Mouse (Mus musculus) liver, embryonic 16.5 days (tissue): Measurements from ENCODE around the gene Olfr345. TPM values are rescaled to one million over a fixed set of nuclear protein-coding genes. Genes with fewer than 3 reads are reported as not detected.

Experiments
- ATAC-seq: fragments of 200-750 bp; cut with Nextera tagmentation; 2 replicates; pipeline ENCODE4 v1.8.0; 2017; ENCODE audit warnings: low read depth, mild to moderate bottlenecking, moderate number of reproducible peaks, moderate library complexity
- H3K27ac ChIP-seq: fragments of 300-500 bp; sonication (generic); 2 replicates; pipeline ENCODE4 v1.5.1; 2014; ENCODE audit warnings: mild to moderate bottlenecking, low read length
- H3K27me3 ChIP-seq: fragments of 300-500 bp; sonication (generic); 2 replicates; pipeline ENCODE4 v1.6.1; 2014; ENCODE audit warnings: low read depth, low read length, mixed read lengths; ENCODE audit not compliant: control insufficient read depth, insufficient read depth
- H3K36me3 ChIP-seq: fragments of 300-500 bp; sonication (generic); 2 replicates; pipeline ENCODE4 v1.6.1; 2014; ENCODE audit warnings: mild to moderate bottlenecking; ENCODE audit not compliant: control insufficient read depth, insufficient read depth
- H3K4me1 ChIP-seq: fragments of 300-500 bp; sonication (generic); 2 replicates; pipeline ENCODE4 v1.6.1; 2014; ENCODE audit warnings: low read depth, low read length, mixed read lengths; ENCODE audit not compliant: control insufficient read depth
- H3K4me2 ChIP-seq: fragments of 300-500 bp; sonication (generic); 2 replicates; pipeline ENCODE4 v1.6.1; 2014; ENCODE audit warnings: low read depth, low read length, mixed read lengths
- H3K4me3 ChIP-seq: fragments of 300-500 bp; sonication (generic); 2 replicates; pipeline ENCODE4 v1.5.1; 2014; ENCODE audit warnings: low read depth, mild to moderate bottlenecking, low read length
- H3K9ac ChIP-seq: fragments of 300-500 bp; sonication (generic); 2 replicates; pipeline ENCODE4 v1.6.1; 2014; ENCODE audit warnings: low read depth, low read length
- H3K9me3 ChIP-seq: fragments of 300-500 bp; sonication (generic); replicated peaks from 2 replicates; pipeline ENCODE4 v1.6.1; 2016; ENCODE audit warnings: low read length; ENCODE audit not compliant: control insufficient read depth
- WGBS: fragments of 180-500 bp; shearing (Covaris S2); extraction: QIAGEN DNeasy Blood & Tissue Kit; methylation state at CpG from one replicate; pipeline ENCODE4 v1.1.7; 2014; ENCODE audit not compliant: insufficient replicate concordance; 5-methylcytosine and 5-hydroxymethylcytosine counted together
- polyA plus RNA-seq: library from polyadenylated mRNA; unstranded; fragments of >200 nt; fragmentation: Nextera tagmentation; extraction: Ambion mirVana; gene quantifications from 2 replicates; pipeline ENCODE4 v1.2.1, GENCODE M21; 2015

Olfr345 gene
- not detected in 2 replicates for polyA plus RNA-seq

- H3K4me1 ChIP-seq, result no peaks in the 10 kb centered on the region
- H3K4me2 ChIP-seq, result no peak within 1 kb of the TSS
- no peaks in the 10 kb centered on the region for H3K9me3 ChIP-seq
- no peak for ATAC-seq
- no peaks in the 10 kb centered on the region for H3K36me3 ChIP-seq
- no peak within 1 kb of the TSS for H3K4me3 ChIP-seq
- no peak within 1 kb of the TSS for H3K9ac ChIP-seq
- H3K27me3 ChIP-seq, result no peaks in the 10 kb centered on the region
- no peak within 1 kb of the TSS for H3K27ac ChIP-seq
- 53% methylated on average over 1 of the region's 1 CpGs for WGBS
Observed at GRCm38 (mm10) chr2:36639741-36640140, at the start of gene Olfr345. Gene Olfr345, plus strand, starts transcription at chr2:36640041.

GRCm38 (mm10) chr2:36685488-36685887 is 45.6 kb downstream of the Olfr345 start, which contains the start of gene Olfr346:
Gene Olfr346, plus strand, starts transcription at chr2:36685788.
- Histone ChIP-seq H3K27me3 (no peaks in the 10 kb centered on the region), H3K9me3 (no peaks in the 10 kb centered on the region; the same call in 1 of the 2 replicates), H3K36me3 (no peaks in the 10 kb centered on the region), H3K4me3 (no peak within 1 kb of the TSS), H3K4me1 (no peaks in the 10 kb centered on the region), H3K4me2 (no peak within 1 kb of the TSS), H3K27ac (no peak within 1 kb of the TSS), H3K9ac (no peak within 1 kb of the TSS)
- 67% methylated on average over 1 of the region's 1 CpGs for WGBS
- no peak for ATAC-seq

Other genes with a start within 250 kb of the Olfr345 start
- gene Olfr339, start 221.1 kb upstream of the Olfr345 start, polyA plus RNA-seq, result not detected in 2 replicates
- not detected in 2 replicates for gene Olfr340, start 187.5 kb upstream of the Olfr345 start, polyA plus RNA-seq
- not detected in 2 replicates for gene Olfr341, start 157.6 kb upstream of the Olfr345 start, polyA plus RNA-seq
- not detected in 2 replicates for gene Olfr342, start 115.0 kb upstream of the Olfr345 start, polyA plus RNA-seq
- gene Olfr344, start 73.4 kb upstream of the Olfr345 start, polyA plus RNA-seq, result not detected in 2 replicates
- not detected in 2 replicates for gene Olfr346, start 45.7 kb downstream of the Olfr345 start, polyA plus RNA-seq
- not detected in 2 replicates for gene Olfr347, start 91.9 kb downstream of the Olfr345 start, polyA plus RNA-seq
- gene Olfr348, start 144.2 kb downstream of the Olfr345 start, polyA plus RNA-seq, result not detected in 2 replicates
- not detected in 2 replicates for gene Olfr50, start 150.5 kb downstream of the Olfr345 start, polyA plus RNA-seq
- not detected in 2 replicates for gene Olfr3, start 177.0 kb downstream of the Olfr345 start, polyA plus RNA-seq
- gene Olfr350, start 206.3 kb downstream of the Olfr345 start, polyA plus RNA-seq, result not detected in 2 replicates
- gene Olfr351, start 222.6 kb downstream of the Olfr345 start, polyA plus RNA-seq, result not detected in 2 replicates
- gene Olfr352, start 228.4 kb downstream of the Olfr345 start, polyA plus RNA-seq, result not detected in 2 replicates